Mouse (Mus musculus): ENCODE measurements around the gene Zbtb24. TPM values are rescaled to one million over a fixed set of nuclear protein-coding genes. Genes with fewer than 3 reads are reported as not detected.

Zbtb24 gene
- polyA plus RNA-seq (2012; rRNA removed) = 18.9 and 19.9 TPM in 2 replicates

DNA sequence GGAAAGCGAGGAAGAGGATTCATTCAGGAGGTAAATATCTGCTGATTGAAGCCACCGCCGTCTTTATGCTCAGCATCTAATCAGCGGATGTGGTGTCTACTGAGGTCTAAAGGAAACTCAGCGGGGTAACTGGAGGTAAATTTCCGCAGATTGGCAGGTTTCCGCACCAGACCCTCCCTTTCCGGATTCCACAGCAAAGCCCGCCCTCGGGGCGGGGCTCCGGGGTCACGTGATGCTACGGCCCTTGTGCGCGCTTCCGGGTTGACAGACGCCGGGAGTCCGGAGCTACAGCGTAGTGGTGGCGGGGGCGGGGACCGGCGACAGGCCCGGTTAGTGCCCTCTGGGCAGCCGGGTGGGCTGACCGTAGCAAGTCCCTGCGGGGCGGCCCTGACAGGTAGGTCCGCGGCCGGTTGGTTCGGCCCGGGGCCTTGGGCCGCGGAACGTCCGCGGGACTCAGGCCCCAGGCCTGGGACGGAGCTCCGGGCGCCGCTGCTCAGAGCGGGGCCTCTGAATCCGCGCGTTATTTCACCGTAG lies at the start of gene Zbtb24:
Gene Zbtb24, plus strand, starts transcription at position 247 of the 534 bp plus-strand sequence.

DNA sequence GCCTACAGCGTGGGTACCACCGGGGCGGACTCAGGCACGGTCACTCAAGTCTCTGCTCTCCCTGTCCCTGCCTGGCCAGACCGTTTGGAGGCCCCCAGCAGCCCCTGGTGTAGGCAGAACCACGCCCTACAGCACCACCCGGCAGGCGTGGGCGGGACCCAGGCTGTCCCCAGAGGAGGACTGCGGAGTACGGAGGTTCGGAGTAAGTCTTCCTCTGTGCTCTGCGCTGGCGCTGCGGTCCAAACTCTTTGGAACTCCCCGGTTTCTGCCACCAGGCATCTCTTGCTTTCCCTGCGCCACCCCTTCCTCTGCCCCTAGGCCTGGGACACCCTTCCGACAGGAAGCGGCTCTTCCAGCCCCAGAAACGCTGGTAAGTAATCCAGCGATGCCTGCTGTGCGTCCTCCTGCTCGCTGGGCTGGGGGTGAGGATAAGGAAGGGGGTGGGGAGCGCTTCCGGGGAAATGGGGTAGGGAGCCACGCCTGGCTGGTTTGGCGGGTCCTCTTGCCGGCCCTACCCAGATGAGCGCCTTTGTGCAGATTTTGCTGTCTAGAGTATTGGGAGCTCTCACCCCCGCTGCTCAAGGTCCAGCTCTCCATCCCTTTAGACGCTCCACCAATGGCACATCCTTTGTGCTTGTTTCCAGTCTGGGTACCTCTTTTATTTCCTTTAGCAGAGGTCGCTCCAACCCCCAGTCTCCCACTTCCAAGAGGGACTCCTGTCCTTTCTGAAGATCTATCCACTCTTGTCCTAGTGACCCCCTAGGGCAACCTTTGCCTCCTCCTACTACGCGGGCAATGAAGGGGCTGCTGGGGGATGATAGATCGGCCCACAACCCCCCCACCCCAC lies 26.2 kb downstream of the Zbtb24 start, which contains the start of gene Mical1:
Gene Mical1, plus strand, starts transcription at position 144 of the 847 bp plus-strand sequence.

DNA sequence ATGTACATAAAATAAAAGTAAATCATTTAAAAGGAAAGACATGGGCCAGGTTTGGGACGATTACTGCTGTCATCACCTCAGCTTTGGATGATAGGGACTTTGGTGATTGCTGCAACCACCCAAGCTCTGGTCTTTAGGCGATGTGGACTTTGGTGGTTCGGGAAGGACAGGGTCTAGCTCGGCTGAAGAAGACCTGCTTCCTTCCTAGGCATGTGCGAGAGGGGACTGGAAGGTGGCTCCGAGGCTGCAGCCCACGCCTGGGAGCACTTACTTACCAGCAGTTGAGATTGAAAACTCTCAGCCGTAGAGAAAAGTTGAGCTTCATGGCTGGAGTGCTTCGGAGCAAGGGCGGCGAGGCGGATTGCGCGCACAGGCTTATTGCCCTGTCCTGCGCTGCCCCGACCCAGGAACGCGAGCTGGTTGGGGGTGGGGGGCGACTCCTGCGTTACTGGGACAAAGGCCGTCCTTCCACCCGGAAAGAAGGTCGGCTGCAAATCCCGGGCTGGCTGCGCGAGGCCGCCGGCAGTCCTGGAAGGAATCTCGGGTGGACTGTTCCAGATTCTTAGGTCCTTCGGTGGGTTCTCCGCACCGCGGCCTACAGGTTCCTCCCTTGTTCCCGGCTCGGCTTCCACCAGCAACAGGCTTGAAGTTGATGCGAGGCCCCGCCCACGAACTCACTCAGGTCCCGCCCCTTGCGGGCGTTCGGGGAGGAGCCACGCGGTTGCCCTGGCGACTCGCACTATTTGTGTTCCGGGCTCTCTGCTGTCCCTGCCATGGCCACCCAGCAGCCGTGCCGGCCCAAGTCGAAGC lies 39.7 kb downstream of the Zbtb24 start, which contains the start of the genes Smpd2 and Ppil6:
Gene Smpd2, minus strand, starts transcription at position 662 of the 810 bp plus-strand sequence.
Gene Ppil6, plus strand, starts transcription at position 732 of the 810 bp plus-strand sequence.

Other genes starting within 250 kb of the Zbtb24 start
- gene Fig4, start 147.1 kb upstream of the Zbtb24 start, polyA plus RNA-seq (2012; rRNA removed) = 21.2 and 22.6 TPM in 2 replicates
- gene Ak9, start 146.4 kb upstream of the Zbtb24 start, polyA plus RNA-seq (2012; rRNA removed) = 0.14 and 0.20 TPM in 2 replicates
- gene Mical1, start 25.9 kb downstream of the Zbtb24 start, polyA plus RNA-seq (2012; rRNA removed) = 42.5 and 43.5 TPM in 2 replicates
- 49.4 and 51.4 TPM in 2 replicates for gene Smpd2, start 40.0 kb downstream of the Zbtb24 start, polyA plus RNA-seq (2012; rRNA removed)
- gene Ppil6, start 40.1 kb downstream of the Zbtb24 start, polyA plus RNA-seq (2012; rRNA removed) = 3.0 and 3.3 TPM in 2 replicates
- gene Cd164, start 69.0 kb downstream of the Zbtb24 start, polyA plus RNA-seq (2012; rRNA removed) = 35.4 and 38.8 TPM in 2 replicates